Mouse (Mus musculus): Measurements from ENCODE around the gene Zdhhc7. TPM values are rescaled to one million over a fixed set of nuclear protein-coding genes. Genes with fewer than 3 reads are reported as not detected.

The Zdhhc7 gene
- 28.9 and 29.7 TPM in 2 replicates for polyA plus RNA-seq (2015; fragmentation: Nextera tagmentation; extraction: Ambion mirVana)

DNA sequence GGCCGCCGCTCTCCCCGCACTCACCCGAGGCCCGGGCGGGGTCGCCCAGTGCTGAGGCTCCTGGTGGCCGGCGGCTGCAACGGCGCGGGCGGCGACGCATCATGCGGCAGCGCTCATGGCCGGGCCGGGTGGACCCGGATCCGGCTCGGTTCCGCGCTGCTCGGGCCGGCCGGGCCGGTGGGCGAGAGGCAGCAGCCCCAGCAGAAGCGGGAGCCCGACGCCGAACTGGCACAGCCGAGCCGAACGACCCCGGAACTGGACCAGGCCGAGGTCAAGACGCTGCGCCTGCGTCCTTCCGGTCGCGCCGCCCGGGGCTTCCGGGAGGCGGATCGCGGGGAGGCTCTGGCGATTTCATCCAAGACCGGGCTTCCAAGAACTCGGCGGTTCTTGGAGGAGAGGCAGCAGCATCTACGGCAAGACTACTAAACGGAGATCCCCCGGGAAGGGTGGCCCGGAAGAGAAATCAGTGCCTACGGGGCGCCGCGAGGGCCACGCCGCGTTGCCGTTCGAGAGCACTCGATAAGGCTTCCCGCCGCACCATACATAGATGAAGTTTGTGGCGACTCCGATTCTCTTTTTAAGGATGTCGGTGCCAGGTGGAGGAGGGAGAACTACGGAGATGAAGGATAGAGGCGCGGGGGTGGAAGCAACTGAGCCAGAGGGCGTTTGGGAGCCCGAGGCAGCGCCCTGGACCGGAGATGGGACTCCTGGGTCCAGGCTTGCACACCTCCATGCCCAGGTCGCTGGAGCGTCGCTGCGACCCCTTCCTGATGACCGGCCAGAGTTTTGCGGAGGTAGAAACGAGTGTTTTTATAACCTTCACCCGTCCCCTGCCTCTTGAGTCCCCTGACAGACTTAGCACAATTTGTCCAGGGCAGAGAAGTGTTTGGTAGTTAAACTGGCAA lies at the start of gene Zdhhc7:
Zdhhc7 (minus strand) TSS at position 415 of the 905 bp plus-strand sequence.
- Histone ChIP-seq H3K27ac (ENCODE audit: low read length) (peak within 1 kb of the TSS; percentile 93), H3K9ac (replicated peaks; ENCODE audit: low read depth, low read length) (peak within 1 kb of the TSS; percentile 87), H3K4me1 (replicated peaks; ENCODE audit: control insufficient read depth, insufficient read depth, low read length) (peaks cover 31% of the 10 kb centered on the region), H3K36me3 (ENCODE audit: control insufficient read depth, insufficient read depth) (no peaks in the 10 kb centered on the region), H3K27me3 (replicated peaks; ENCODE audit: control insufficient read depth, insufficient read depth, low read length) (no peaks in the 10 kb centered on the region), H3K4me3 (replicated peaks; ENCODE audit: low read length) (peak within 1 kb of the TSS; percentile 83), H3K4me2 (ENCODE audit: low read length) (peak within 1 kb of the TSS; percentile 86), H3K9me3 (ENCODE audit: control insufficient read depth, low read length) (no peaks in the 10 kb centered on the region)
- ATAC-seq: peak; percentile 88
- 0% methylated on average over 88 of the region's 88 CpGs for WGBS

DNA sequence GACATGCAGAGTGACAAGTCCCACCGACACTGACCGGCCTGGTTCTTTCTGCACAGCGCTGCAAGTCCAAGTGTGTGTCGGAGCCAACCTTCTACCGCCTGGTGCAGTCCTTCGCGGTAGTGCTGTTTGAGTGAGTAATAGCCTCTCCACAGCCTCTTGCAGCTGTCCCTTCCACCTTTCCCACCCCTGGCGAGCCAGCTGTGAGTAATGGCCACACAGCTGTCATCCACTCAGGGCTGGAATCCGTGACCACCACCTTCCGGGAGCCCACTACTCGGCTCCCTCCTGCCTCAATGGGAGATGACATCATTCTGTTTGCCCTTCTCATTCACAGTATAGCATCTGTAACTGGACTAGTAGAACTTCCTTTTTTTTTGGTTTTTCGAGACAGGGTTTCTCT lies 48.7 kb upstream of the Zdhhc7 start:
- 77% methylated on average over 12 of the region's 12 CpGs for WGBS
- H3K27me3 ChIP-seq (replicated peaks; ENCODE audit: control insufficient read depth, insufficient read depth, low read length): no peaks in the 10 kb centered on the region
- no peak overlapping the region for H3K4me3 ChIP-seq (replicated peaks; ENCODE audit: low read length)
- no peak overlapping the region for H3K27ac ChIP-seq (ENCODE audit: low read length)
- no peaks in the 10 kb centered on the region for H3K36me3 ChIP-seq (ENCODE audit: control insufficient read depth, insufficient read depth)
- no peak overlapping the region for H3K4me2 ChIP-seq (ENCODE audit: low read length)
- H3K9ac ChIP-seq (replicated peaks; ENCODE audit: low read depth, low read length): no peak overlapping the region
- H3K9me3 ChIP-seq (ENCODE audit: control insufficient read depth, low read length): no peaks in the 10 kb centered on the region
- H3K4me1 ChIP-seq (replicated peaks; ENCODE audit: control insufficient read depth, insufficient read depth, low read length): peaks cover 4% of the 10 kb centered on the region; the same call in 1 of the 2 replicates
- ATAC-seq: no peak

DNA sequence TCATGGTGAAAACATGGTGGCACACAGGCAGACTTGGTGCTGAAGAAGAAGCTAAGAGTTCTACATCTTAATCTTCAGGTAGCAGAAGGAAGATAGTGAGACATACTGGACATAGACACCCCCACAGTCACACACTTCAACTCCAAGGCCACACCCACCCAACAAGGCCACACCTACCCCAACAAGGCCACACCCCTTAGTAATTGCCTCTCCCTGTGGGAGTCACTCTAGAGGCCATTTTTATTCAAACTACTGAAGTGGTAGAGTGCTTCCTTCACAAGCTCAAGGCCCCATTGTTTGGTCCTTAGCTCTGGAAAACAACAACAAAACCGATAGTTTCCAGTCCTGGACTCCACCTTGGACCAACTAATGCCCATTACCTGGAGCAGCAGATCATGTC lies 44.8 kb upstream of the Zdhhc7 start:
- Histone ChIP-seq H3K9ac (replicated peaks; ENCODE audit: low read depth, low read length) (no peak overlapping the region), H3K27ac (ENCODE audit: low read length) (no peak overlapping the region), H3K9me3 (ENCODE audit: control insufficient read depth, low read length) (no peaks in the 10 kb centered on the region), H3K4me2 (ENCODE audit: low read length) (no peak overlapping the region), H3K4me3 (replicated peaks; ENCODE audit: low read length) (no peak overlapping the region), H3K4me1 (replicated peaks; ENCODE audit: control insufficient read depth, insufficient read depth, low read length) (peaks cover 19% of the 10 kb centered on the region), H3K27me3 (replicated peaks; ENCODE audit: control insufficient read depth, insufficient read depth, low read length) (no peaks in the 10 kb centered on the region), H3K36me3 (ENCODE audit: control insufficient read depth, insufficient read depth) (no peaks in the 10 kb centered on the region)
- 84% methylated on average over 1 of the region's 1 CpGs for WGBS
- ATAC-seq: no peak

DNA sequence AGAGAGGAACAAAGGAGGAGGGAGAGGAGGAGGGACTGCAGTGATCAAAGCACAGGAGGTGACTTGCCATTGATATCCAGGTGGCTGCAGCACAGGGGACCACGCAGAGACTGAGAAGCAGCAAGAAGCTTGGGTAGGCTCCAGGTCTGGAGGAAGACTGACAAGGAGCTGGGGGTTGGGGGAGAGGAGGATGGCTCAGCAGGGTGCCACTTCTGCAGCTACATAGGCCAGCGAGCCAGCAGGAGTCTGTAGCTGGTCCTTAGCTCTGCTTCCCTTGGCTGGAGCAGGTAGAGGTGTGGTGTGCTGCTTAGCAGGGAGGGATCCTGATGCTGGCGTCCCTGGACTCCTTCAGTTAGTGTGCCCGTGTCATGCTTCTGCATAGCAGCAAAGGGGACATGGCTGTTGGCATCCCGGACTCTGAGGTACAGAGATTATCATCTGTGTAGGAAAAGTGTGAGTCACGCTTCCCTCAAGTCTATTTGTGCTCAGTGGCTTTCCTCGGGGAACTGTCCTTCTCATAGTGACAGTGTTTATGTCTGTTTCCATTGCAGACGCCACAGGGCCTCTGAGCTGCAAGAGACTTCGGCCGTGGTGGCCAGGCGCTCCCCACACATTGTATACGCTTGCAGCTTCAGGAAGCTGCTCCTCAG lies 43.5 kb upstream of the Zdhhc7 start:
- H3K27me3 ChIP-seq (replicated peaks; ENCODE audit: control insufficient read depth, insufficient read depth, low read length): no peaks in the 10 kb centered on the region
- WGBS: 55% methylated on average over 12 of the region's 12 CpGs
- peak; percentile 79 for ATAC-seq
- peak overlapping the region; percentile 10; the same call in 1 of the 2 replicates for H3K9ac ChIP-seq (replicated peaks; ENCODE audit: low read depth, low read length)
- no peak overlapping the region for H3K4me2 ChIP-seq (ENCODE audit: low read length)
- no peak overlapping the region for H3K4me3 ChIP-seq (replicated peaks; ENCODE audit: low read length)
- no peaks in the 10 kb centered on the region for H3K9me3 ChIP-seq (ENCODE audit: control insufficient read depth, low read length)
- no peaks in the 10 kb centered on the region for H3K36me3 ChIP-seq (ENCODE audit: control insufficient read depth, insufficient read depth)
- H3K4me1 ChIP-seq (replicated peaks; ENCODE audit: control insufficient read depth, insufficient read depth, low read length): peaks cover 19% of the 10 kb centered on the region
- H3K27ac ChIP-seq (ENCODE audit: low read length): peak overlapping the region; percentile 77

DNA sequence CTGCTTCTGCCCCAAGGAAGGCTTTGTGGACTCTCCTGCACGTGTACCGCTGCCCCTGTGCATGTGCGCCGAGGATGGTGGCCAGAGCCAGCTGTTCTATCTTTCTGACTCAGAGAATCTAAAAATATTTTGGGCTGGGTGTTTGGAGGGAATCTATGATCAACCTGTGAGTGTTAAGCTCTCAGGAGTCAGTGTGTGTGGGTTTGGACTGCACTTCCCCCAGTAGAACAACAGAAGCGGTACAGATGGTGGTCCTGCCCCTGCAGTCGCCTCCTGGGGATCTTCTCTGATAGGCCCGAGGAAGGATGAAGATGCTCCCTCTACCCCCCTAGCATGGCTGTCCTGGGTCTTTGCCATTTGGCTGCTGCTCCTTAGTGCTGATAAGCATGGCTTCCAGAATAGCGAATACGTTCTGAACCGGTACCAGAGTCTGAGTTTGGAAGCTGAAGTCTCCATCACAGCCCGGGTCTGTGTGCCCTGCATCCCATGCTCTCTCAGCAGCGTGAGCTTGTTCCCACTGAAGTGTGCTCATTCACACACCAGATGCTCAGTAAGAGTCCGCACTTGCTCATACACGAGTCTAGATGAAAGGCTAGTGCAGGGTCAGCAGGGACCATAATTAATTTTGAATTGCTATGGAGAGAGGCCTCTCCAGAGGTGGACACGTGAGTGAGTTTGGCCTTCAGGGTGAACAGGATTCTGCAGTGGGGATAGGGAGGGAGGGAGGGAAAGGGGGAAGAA lies 42.8 kb upstream of the Zdhhc7 start:
- Histone ChIP-seq H3K36me3 (ENCODE audit: control insufficient read depth, insufficient read depth) (no peaks in the 10 kb centered on the region), H3K9ac (replicated peaks; ENCODE audit: low read depth, low read length) (peak overlapping the region; percentile 13; the same call in 1 of the 2 replicates), H3K27me3 (replicated peaks; ENCODE audit: control insufficient read depth, insufficient read depth, low read length) (no peaks in the 10 kb centered on the region), H3K9me3 (ENCODE audit: control insufficient read depth, low read length) (no peaks in the 10 kb centered on the region), H3K27ac (ENCODE audit: low read length) (peak overlapping the region; percentile 77), H3K4me1 (replicated peaks; ENCODE audit: control insufficient read depth, insufficient read depth, low read length) (peaks cover 19% of the 10 kb centered on the region), H3K4me2 (ENCODE audit: low read length) (no peak overlapping the region), H3K4me3 (replicated peaks; ENCODE audit: low read length) (no peak overlapping the region)
- ATAC-seq: peak; percentile 70
- WGBS: 52% methylated on average over 15 of the region's 15 CpGs

DNA sequence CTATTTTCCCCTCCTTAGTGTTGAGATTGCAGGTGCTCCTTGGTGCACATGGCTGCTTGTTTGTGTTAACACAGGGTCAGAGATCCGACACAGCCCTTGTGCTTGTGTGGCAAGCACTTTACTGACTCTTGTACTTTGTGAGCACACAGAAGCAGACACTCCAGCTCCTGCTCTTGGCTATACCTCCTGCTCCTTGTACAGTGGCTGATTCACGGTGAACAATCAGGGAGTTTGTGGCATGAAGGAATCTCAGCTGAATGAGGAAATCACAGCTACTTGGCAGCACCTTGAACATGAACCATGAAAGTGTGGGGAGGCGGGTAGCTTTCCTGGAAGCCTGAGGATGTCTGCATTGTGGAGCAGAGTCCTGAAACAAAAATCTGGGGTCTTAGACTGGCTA lies 39.5 kb upstream of the Zdhhc7 start:
- Histone ChIP-seq H3K4me2 (ENCODE audit: low read length) (no peak overlapping the region), H3K27me3 (replicated peaks; ENCODE audit: control insufficient read depth, insufficient read depth, low read length) (no peaks in the 10 kb centered on the region), H3K9me3 (ENCODE audit: control insufficient read depth, low read length) (no peaks in the 10 kb centered on the region), H3K36me3 (ENCODE audit: control insufficient read depth, insufficient read depth) (no peaks in the 10 kb centered on the region), H3K4me1 (replicated peaks; ENCODE audit: control insufficient read depth, insufficient read depth, low read length) (peaks cover 32% of the 10 kb centered on the region), H3K9ac (replicated peaks; ENCODE audit: low read depth, low read length) (no peak overlapping the region), H3K27ac (ENCODE audit: low read length) (no peak overlapping the region), H3K4me3 (replicated peaks; ENCODE audit: low read length) (no peak overlapping the region)
- no peak for ATAC-seq
- WGBS: 59% methylated on average over 3 of the region's 3 CpGs

DNA sequence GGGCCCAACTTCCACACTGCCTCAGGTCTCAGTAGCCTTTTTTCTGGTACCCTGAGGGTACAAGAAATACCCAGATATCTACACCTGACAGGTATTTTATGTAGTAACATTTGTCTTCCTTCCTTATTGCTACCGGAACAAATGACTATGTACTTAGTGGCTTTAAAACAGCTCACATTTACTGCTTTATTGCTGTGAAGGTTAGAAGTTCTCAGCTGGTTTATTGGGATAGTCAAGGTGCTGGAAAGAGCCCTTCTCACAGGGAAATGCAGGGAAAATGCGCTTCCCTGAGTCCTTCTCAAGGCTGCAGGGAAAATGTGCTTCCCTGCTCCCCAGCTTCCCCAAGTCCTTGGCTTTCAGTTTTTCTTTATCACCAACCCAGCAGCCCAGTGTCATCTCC lies 37.7 kb upstream of the Zdhhc7 start:
- H3K4me3 ChIP-seq (replicated peaks; ENCODE audit: low read length): no peak overlapping the region
- H3K4me2 ChIP-seq (ENCODE audit: low read length): no peak overlapping the region
- no peak for ATAC-seq
- H3K4me1 ChIP-seq (replicated peaks; ENCODE audit: control insufficient read depth, insufficient read depth, low read length): peaks cover 22% of the 10 kb centered on the region
- no peak overlapping the region for H3K9ac ChIP-seq (replicated peaks; ENCODE audit: low read depth, low read length)
- no peak overlapping the region for H3K27ac ChIP-seq (ENCODE audit: low read length)
- H3K27me3 ChIP-seq (replicated peaks; ENCODE audit: control insufficient read depth, insufficient read depth, low read length): no peaks in the 10 kb centered on the region
- 92% methylated on average over 2 of the region's 2 CpGs for WGBS
- no peaks in the 10 kb centered on the region for H3K36me3 ChIP-seq (ENCODE audit: control insufficient read depth, insufficient read depth)
- no peaks in the 10 kb centered on the region for H3K9me3 ChIP-seq (ENCODE audit: control insufficient read depth, low read length)

DNA sequence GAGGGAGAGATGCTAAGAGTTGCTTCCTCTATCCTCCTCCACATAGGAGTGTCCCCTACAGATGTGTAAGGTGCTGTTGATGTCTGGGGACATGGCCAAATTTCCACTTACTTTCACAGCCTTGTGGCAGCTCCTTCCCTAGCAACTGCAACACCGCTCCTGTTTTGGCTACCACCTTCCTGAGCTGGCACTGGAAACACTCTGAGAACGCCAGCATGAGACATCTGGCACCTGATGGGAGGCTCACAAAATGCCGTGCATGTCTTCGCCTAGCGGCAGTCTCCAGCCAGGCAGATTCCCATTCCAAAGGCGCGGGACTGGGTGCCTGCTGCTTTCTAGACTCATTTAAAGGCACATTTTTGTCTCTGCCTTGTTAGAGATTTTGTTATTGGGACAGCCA lies 35.3 kb upstream of the Zdhhc7 start:
- WGBS: 35% methylated on average over 7 of the region's 7 CpGs
- Histone ChIP-seq H3K9me3 (ENCODE audit: control insufficient read depth, low read length) (no peaks in the 10 kb centered on the region), H3K4me2 (ENCODE audit: low read length) (no peak overlapping the region), H3K4me1 (replicated peaks; ENCODE audit: control insufficient read depth, insufficient read depth, low read length) (peaks cover 15% of the 10 kb centered on the region), H3K27me3 (replicated peaks; ENCODE audit: control insufficient read depth, insufficient read depth, low read length) (no peaks in the 10 kb centered on the region), H3K4me3 (replicated peaks; ENCODE audit: low read length) (no peak overlapping the region), H3K9ac (replicated peaks; ENCODE audit: low read depth, low read length) (no peak overlapping the region), H3K27ac (ENCODE audit: low read length) (peak overlapping the region; percentile 69), H3K36me3 (ENCODE audit: control insufficient read depth, insufficient read depth) (no peaks in the 10 kb centered on the region)
- peak; percentile 88 for ATAC-seq

DNA sequence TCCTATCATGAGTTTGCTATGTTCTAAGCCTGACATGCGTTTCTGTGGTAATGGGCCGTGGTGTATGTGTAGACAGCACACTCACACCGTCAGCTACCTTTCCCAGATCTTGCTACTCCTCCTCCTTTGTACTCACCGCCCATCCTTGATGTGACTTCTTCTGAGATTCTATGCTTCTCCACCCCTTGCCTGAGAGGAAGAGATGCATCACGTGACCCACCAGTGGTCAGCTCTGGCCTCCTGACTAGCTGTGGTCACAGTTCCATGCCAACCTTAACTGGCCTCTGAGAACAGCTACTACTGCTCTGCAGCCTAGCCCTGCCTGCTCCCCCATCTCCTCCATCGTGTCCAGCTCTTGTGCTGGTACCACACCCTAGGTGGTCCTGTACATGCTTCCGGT lies 34.4 kb upstream of the Zdhhc7 start:
- Histone ChIP-seq H3K9ac (replicated peaks; ENCODE audit: low read depth, low read length) (no peak overlapping the region), H3K4me2 (ENCODE audit: low read length) (no peak overlapping the region), H3K36me3 (ENCODE audit: control insufficient read depth, insufficient read depth) (no peaks in the 10 kb centered on the region), H3K4me1 (replicated peaks; ENCODE audit: control insufficient read depth, insufficient read depth, low read length) (peaks cover 13% of the 10 kb centered on the region), H3K4me3 (replicated peaks; ENCODE audit: low read length) (no peak overlapping the region), H3K27ac (ENCODE audit: low read length) (no peak overlapping the region; the same call in 1 of the 2 replicates), H3K9me3 (ENCODE audit: control insufficient read depth, low read length) (no peaks in the 10 kb centered on the region), H3K27me3 (replicated peaks; ENCODE audit: control insufficient read depth, insufficient read depth, low read length) (no peaks in the 10 kb centered on the region)
- no peak for ATAC-seq
- 90% methylated on average over 7 of the region's 7 CpGs for WGBS
